Mouse (Mus musculus) ovary, postnatal 14 days (tissue): Measurements from ENCODE around the gene Shprh.
"Not testable (repeated sequence)": the region's sequence is repeated elsewhere in the genome, so short reads cannot be mapped to it uniquely, and the experiment has no call there.

Experiments
- DNase-seq: peaks from one replicate; pipeline ENCODE4 v3.0.0; 2022; ENCODE audit warnings: low spot score

Shprh gene

DNA sequence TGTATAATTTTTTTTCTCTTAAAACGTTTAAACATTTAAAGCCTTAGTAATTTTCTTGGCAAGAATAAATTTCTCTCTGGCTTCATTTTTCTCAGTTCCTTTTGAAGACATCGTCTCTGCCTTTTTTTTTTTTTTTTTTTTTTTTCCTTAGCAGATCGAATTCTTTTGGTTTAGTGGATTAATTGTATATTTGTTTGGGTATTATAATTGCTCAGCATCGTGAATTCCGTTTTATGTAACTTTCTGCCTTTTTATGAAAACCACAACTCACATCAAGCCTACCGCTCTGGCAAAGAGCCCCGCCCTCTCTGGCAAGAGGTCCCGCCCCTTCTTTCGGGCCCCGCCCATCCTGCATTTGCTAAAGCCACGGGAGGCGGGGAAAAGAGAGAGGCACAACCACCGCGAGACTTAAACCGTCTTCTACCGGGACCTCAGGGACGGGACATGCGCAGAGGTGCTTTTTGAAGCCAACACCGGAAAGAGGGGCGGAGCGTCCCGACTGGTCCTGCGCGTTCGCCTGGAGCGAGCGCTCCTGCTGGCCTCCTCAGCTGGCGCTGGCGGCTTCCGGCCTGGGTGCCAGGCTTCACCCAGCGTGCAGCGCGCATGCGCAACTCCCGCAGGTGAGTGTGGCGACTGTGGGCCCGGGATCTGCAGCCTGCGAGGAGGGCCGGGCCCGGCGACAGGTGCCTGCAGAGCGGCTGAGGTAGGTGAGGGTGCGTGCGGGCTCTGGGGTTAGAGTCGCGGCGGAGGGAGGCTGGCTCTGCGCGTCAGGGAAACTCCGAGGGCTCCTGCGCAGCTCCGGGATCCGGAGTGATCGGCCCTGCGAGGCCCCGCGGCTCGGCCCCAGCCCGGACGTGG lies at the start of gene Shprh:
Gene Shprh (plus strand): TSS at position 544 of the 858 bp plus-strand sequence.
- DNase-seq = peak; percentile 93

DNA sequence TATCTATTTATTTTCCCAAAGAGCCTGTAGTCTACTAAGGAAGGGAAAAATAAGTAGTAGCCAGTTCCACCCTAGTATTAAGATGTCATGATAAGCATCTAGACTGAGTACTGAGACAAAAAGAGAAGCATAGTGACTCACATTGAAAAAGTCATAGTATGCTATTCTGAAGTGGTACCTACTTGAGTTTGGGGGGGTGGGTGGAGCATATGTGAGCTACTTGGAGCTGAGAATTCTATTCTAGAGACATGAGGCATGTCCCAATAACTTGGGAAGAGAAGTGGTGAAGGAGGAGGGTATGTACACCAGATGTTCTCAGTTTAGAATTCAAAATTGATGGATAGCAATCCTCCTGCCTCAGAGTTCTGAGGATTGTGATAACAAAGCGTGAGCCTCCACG lies 27.4 kb upstream of the Shprh start:
- DNase-seq = no peak

DNA sequence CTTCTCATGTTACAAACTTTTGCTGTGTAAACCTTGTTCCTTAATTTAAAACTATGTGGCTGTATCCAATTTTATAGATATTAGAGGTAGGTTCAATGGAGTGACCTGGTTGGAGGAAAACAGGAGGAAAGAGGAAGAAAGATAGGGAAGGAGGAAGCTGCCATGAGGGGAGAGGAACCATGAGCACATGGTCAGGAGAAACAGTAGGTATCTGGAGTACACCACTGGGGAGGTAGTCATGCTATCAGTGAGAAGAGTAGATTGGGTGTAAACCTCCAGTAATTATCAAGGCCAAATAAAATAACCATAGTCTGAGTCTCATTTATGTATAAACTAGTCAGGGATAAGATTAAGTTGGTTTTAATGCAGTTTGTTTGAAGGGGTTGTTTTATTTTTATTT lies 3.6 kb upstream of the Shprh start:
- no peak for DNase-seq

- DNase-seq = no peak
Measured at GRCm38 (mm10) chr10:11148446-11148845, 781 bp upstream of the Shprh start.

GRCm38 (mm10) chr10:11149742-11150125 lies 507 bp downstream of the Shprh start:
- no peak for DNase-seq

DNA sequence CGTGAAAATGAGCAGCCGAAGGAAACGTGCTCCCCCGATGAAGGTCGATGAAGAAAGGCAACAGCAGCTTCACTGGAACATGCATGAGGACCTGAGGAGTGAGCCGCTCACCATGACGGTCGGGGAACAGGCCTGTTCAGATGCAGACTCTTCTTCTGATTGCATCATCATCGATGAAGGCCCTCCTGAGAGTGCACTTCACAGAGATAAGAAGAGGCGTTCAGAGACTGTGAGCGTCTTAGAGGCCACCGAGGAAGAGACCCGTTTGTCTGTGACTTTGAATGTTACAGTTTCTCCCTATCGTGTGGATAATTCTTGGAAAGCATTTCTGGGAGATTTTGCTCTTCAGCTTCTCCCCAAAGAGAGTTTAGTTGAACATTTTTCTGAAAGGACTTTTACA lies 2.4 kb downstream of the Shprh start:
- DNase-seq = no peak

DNA sequence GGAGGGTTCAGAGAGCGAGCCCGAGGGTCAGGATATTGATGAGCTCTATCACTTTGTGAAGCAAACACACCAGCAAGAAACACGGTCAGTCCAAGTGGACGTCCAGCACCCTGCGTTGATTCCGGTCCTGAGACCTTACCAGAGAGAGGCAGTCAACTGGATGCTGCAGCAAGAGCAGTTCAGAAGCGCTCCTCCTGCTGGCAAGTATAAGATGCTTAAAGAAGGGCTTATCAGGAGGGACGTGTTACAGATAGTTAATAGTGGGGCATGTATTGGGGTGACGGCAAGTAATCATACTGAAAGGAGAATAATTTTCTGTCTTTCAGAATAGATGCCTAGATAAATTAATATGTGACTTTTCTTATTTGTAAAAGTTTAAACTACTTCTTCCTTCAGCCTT lies 7.8 kb downstream of the Shprh start:
- DNase-seq = no peak

DNA sequence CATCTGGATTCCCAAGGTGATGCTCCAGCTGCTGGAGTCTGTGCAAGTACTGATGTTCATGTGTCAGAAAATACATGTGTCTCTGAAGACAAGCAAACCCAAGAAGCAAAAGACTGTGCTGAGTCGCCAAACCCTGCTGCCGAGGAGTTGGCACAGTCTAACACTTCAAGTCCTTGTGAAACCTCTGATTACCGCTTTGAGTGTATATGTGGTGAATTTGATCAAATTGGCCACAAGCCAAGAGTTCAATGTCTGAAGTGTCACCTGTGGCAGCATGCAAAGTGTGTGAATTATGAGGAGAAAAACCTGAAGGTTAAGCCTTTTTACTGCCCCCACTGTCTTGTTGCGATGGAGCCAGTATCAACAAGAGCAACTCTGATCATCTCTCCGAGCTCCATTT lies 15.3 kb downstream of the Shprh start:
- no peak for DNase-seq

- DNase-seq = no peak
Measured at GRCm38 (mm10) chr10:11170252-11170651, 21.0 kb downstream of the Shprh start.

- no peak for DNase-seq
Measured at GRCm38 (mm10) chr10:11171615-11172014, 22.4 kb downstream of the Shprh start.

- no peak for DNase-seq
Measured at GRCm38 (mm10) chr10:11172519-11172918, 23.3 kb downstream of the Shprh start.

- DNase-seq = no peak
Measured at GRCm38 (mm10) chr10:11175801-11176482, 26.7 kb downstream of the Shprh start.

GRCm38 (mm10) chr10:11180077-11180476 lies 30.9 kb downstream of the Shprh start:
- no peak for DNase-seq

GRCm38 (mm10) chr10:11197341-11197740 lies 48.1 kb downstream of the Shprh start:
- DNase-seq = no peak

GRCm38 (mm10) chr10:11198346-11198745 lies 49.1 kb downstream of the Shprh start:
- DNase-seq = no peak

DNA sequence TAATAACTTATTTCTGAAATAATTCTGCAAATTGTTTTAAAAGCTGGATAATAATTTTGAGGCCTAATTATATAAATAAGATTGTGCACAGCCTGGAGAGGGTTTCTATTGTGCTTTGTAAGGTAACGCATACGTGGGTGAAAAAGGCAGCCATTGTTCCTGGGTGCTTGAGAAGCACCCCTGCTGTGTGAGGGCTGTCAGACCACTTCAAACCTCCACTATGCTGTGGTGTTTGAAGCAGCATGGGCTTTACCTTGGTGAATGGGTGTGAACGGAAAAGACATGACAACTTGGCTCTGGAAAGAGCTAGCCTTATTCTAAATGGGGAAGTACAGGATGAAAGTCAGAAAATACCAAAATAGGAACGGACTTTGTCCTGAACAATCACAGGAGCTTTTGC lies 50.8 kb downstream of the Shprh start:
- DNase-seq = no peak

- DNase-seq = not testable (repeated sequence)
Measured at GRCm38 (mm10) chr10:11205883-11206282, 56.7 kb downstream of the Shprh start.

GRCm38 (mm10) chr10:11208670-11209069 lies 59.4 kb downstream of the Shprh start:
- no peak for DNase-seq

DNA sequence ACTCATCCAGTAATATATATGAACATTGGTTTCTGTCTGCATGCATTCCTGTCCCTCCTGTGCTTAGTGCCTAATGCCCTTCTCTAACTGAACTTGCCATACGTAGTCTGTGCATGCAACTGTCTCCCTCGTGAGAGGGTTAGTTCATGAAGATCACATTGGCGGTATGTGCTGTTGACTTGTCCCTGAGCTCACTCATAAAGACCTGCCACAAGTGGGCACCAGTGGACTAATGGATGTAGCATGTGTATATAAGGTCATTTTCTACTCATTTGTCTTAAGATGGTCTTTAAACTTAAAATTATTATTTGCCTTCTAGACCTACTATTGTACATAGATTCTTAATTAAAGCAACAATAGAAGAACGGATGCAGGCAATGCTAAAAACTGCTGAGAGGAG lies 62.8 kb downstream of the Shprh start:
- no peak for DNase-seq

GRCm38 (mm10) chr10:11226442-11226841 lies 77.2 kb downstream of the Shprh start:
- DNase-seq = no peak

GRCm38 (mm10) chr10:11229545-11230178 lies 80.4 kb downstream of the Shprh start:
- DNase-seq = no peak

- no peak for DNase-seq
Measured at GRCm38 (mm10) chr10:11233208-11233607, 84.0 kb downstream of the Shprh start.

GRCm38 (mm10) chr10:11242988-11243387 lies 93.8 kb downstream of the Shprh start:
- not testable (repeated sequence) for DNase-seq
